Mouse (Mus musculus): Measurements from ENCODE around the gene Slc25a3.

DNA sequence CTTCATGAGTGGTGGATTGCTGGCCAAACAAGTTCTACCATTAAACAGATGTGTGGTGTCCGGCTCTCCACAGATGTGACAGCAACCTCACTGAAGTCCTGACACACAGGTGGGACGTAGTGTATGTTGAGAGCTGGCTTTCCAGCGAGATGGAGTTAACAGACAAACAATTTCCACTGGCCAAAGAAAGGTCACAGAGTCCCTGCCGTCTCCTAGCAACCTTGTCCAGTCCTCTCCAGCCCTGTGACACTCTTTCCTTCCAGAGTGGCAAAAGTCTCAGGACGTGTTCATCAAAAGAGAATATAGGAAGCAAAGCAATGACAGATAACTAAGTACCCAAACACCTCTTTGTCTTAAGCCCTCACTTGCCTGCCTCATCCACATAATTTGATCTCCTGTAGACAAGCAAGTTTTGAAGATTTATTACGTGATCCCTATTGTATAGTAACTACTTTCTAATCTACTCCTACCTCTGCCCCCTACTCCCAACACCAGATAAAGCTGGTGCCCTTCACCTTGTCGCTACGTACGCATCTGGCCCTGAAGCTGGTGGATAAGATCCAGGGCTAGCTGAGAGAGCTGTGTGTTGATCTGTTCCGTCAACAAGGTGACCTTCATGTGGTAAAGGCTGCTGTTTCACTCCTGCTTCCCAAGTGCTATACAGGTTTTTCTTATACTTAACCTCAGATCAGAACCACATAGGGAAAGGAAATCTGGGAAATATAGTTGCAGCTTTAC is 2.9 kb upstream of the Slc25a3 start:
- TF ChIP-seq POLR2A (IDR thresholded peaks at IDR 0.05; ENCODE audit: borderline replicate concordance, extremely low read depth, low read depth, low read length) (no peak), CTCF (IDR thresholded peaks at IDR 0.05; ENCODE audit: insufficient read depth, low read length) (no peak)

Data from lung, adult 2 months (tissue).